Mouse (Mus musculus) CD8-positive naive resting alpha-beta T cell, adult 2 months (primary cell): Measurements from ENCODE around the gene Olfr124.

Experiments
- DNase-seq, 2 experiments: peaks; one replicate each; pipeline ENCODE4 v3.0.0; 2022; ENCODE audit warnings: low read depth in 2 of 2, low spot score in 2 of 2

The Olfr124 gene

GRCm38 (mm10) chr17:37799588-37799987 lies at the start of gene Olfr124:
Olfr124 (plus strand) TSS chr17:37799888.
- no peak for DNase-seq

- DNase-seq = no peak
Measured at GRCm38 (mm10) chr17:37768307-37768706, 31.4 kb upstream of the Olfr124 start, which contains the start of gene Olfr122. Olfr122 (plus strand) TSS chr17:37768607.

- no peak for DNase-seq
Measured at GRCm38 (mm10) chr17:37793229-37793628, 6.5 kb upstream of the Olfr124 start, which contains the start of gene Olfr123. Olfr123 (plus strand) TSS chr17:37793529.

GRCm38 (mm10) chr17:37832649-37833048 lies 33.0 kb downstream of the Olfr124 start, which contains the start of gene Olfr125:
Olfr125 (plus strand) TSS chr17:37832949.
- no peak for DNase-seq

- DNase-seq = no peak
Measured at GRCm38 (mm10) chr17:37847183-37847582, 47.5 kb downstream of the Olfr124 start, which contains the start of gene Olfr126. Olfr126 (plus strand) TSS chr17:37847483.
